17 mouse cellular contexts compared by ENCODE assay signal in the genomic region with DNA sequence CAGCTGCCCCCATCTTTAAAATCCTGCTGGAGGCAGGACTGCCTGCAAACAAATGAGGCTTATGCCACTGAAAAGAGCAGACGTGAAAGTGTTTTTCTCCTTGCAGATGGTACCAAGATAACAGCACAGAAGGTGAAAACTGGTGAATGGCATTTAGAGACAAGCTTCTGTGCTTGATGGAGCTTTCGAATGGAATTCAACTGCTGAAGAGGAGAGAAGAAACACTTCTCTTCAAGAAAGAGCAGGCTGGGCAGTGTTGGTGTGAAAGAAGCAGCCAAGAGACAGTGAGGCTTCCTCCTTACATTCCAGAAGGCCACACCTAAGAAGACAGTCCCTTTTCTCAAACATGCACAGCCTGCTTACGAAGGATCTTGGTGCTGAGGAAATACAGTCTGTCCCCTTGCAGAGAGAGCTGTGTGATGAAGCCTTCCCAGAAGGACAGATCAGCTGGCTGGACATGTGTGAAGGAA. TPM values are rescaled to one million over a fixed set of nuclear protein-coding genes. Genes with fewer than 3 reads are reported as not detected.
A peak's percentile ranks its signal among the peaks of the same experiment; 100 is the strongest.
DNase-seq lines count a peak whose midpoint lies in the region; ATAC-seq and TF ChIP-seq lines count a peak whose summit lies in the region.
"Had no signal": no experiment of that assay in that cellular context is flagged by ENCODE, and none has a peak within 500 bp of the region (broad histone marks: within the 10 kb centered on the region; RNA-seq: fewer than 3 reads in every experiment).

No protein-coding gene starts in this region.

- no peak for DNase-seq in gastrocnemius, adult 2 months
- no peak for DNase-seq in gastrocnemius, adult 18-20 months (ENCODE audit: low spot score)
- DNase-seq in neural tube, embryonic 10.5 days (ENCODE audit: extremely low spot score, low spot score) = no peak
- no peak for DNase-seq in stomach, postnatal 0 days (ENCODE audit: low spot score)
- DNase-seq: adrenal gland, postnatal 36 days; B cell, adult 2 months; cerebellum, adult 8-10 months; kidney, postnatal 14 days; lung, postnatal 4 days had no signal

- intact Hi-C loops in gastrocnemius, adult 2 months (cut with DNase I) = no loop called here

- H3K36me3 ChIP-seq in neural tube, embryonic 13.5 days = no peaks in the 10 kb centered on the region
- no peaks in the 10 kb centered on the region for H3K36me3 ChIP-seq in forebrain, embryonic 13.5 days (ENCODE audit: poor library complexity, severe bottlenecking)
- no peaks in the 10 kb centered on the region for H3K36me3 ChIP-seq in stomach, postnatal 0 days (ENCODE audit: control insufficient read depth, insufficient read depth, low read length)
- no peaks in the 10 kb centered on the region for H3K36me3 ChIP-seq in midbrain, embryonic 15.5 days (replicated peaks)
- H3K36me3 ChIP-seq: G1E had no signal

- no peaks in the 10 kb centered on the region for H3K27me3 ChIP-seq in neural tube, embryonic 13.5 days
- no peaks in the 10 kb centered on the region for H3K27me3 ChIP-seq in forebrain, embryonic 13.5 days
- H3K27me3 ChIP-seq in stomach, postnatal 0 days (ENCODE audit: control insufficient read depth, insufficient read depth, low read length) = no peaks in the 10 kb centered on the region
- H3K27me3 ChIP-seq in midbrain, embryonic 15.5 days (replicated peaks) = no peaks in the 10 kb centered on the region
- H3K27me3 ChIP-seq: CH12.LX had no signal

- H3K4me1 ChIP-seq in neural tube, embryonic 13.5 days (replicated peaks) = 0 out of 2 replicates have a peak, but pooled peaks cover 8% of the 10 kb centered on the region
- 0 out of 2 replicates have a peak, but pooled peaks cover 8% of the 10 kb centered on the region for H3K4me1 ChIP-seq in forebrain, embryonic 13.5 days
- no peaks in the 10 kb centered on the region for H3K4me1 ChIP-seq in stomach, postnatal 0 days (replicated peaks; ENCODE audit: control insufficient read depth, insufficient read depth)
- H3K4me1 ChIP-seq in midbrain, embryonic 15.5 days = no peaks in the 10 kb centered on the region

- 58% methylated on average over 3 of the region's 3 CpGs for WGBS in neural tube, embryonic 13.5 days
- WGBS in forebrain, embryonic 13.5 days = 48% methylated on average over 3 of the region's 3 CpGs
- 68% methylated on average over 3 of the region's 3 CpGs for WGBS in stomach, postnatal 0 days
- 66% methylated on average over 3 of the region's 3 CpGs for WGBS in midbrain, embryonic 15.5 days

- no peak overlapping the region for H3K9ac ChIP-seq in neural tube, embryonic 13.5 days
- H3K9ac ChIP-seq in forebrain, embryonic 13.5 days = no peak overlapping the region
- H3K9ac ChIP-seq in stomach, postnatal 0 days (ENCODE audit: low read length) = no peak overlapping the region
- H3K9ac ChIP-seq in midbrain, embryonic 15.5 days = no peak overlapping the region

- no peak overlapping the region for H3K4me2 ChIP-seq in neural tube, embryonic 13.5 days
- peak overlapping the region; percentile 7; the same call in 1 of the 2 replicates for H3K4me2 ChIP-seq in forebrain, embryonic 13.5 days
- no peak overlapping the region for H3K4me2 ChIP-seq in stomach, postnatal 0 days (replicated peaks; ENCODE audit: low read depth)
- no peak overlapping the region for H3K4me2 ChIP-seq in midbrain, embryonic 15.5 days
- H3K4me2 ChIP-seq: heart, embryonic 11.5 days had no signal

- peak overlapping the region; percentile 76 for H3K27ac ChIP-seq in gastrocnemius, adult 2 months
- H3K27ac ChIP-seq in neural tube, embryonic 13.5 days (replicated peaks) = peak overlapping the region; percentile 28; the same call in 1 of the 2 replicates
- H3K27ac ChIP-seq in forebrain, embryonic 13.5 days = peak overlapping the region; percentile 72
- H3K27ac ChIP-seq in stomach, postnatal 0 days (replicated peaks) = no peak overlapping the region
- no peak overlapping the region for H3K27ac ChIP-seq in midbrain, embryonic 15.5 days

- TF ChIP-seq EP300 in stomach, postnatal 0 days (optimal IDR thresholded peaks at IDR 0.05) = no peak

- H3K4me3 ChIP-seq in gastrocnemius, adult 2 months = no peak overlapping the region
- no peak overlapping the region for H3K4me3 ChIP-seq in neural tube, embryonic 13.5 days
- no peak overlapping the region for H3K4me3 ChIP-seq in forebrain, embryonic 13.5 days
- H3K4me3 ChIP-seq in stomach, postnatal 0 days (ENCODE audit: low read depth, low read length) = no peak overlapping the region
- no peak overlapping the region for H3K4me3 ChIP-seq in midbrain, embryonic 15.5 days

- no peak for ATAC-seq in neural tube, embryonic 13.5 days (ENCODE audit: low read depth)
- peak; percentile 89; the same call in 1 of the 2 replicates for ATAC-seq in forebrain, embryonic 13.5 days
- no peak for ATAC-seq in stomach, postnatal 0 days (ENCODE audit: low FRiP score, low TSS enrichment)
- no peak for ATAC-seq in midbrain, embryonic 15.5 days (replicated peaks)
- ATAC-seq: hindbrain, embryonic 16.5 days; Patski had no signal

- no peak for TF ChIP-seq CTCF in gastrocnemius, adult 2 months (IDR thresholded peaks at IDR 0.05)
- no peak for TF ChIP-seq CTCF in stomach, postnatal 0 days (IDR thresholded peaks at IDR 0.05; ENCODE audit: low read depth)

- no peaks in the 10 kb centered on the region for H3K9me3 ChIP-seq in neural tube, embryonic 13.5 days
- H3K9me3 ChIP-seq in forebrain, embryonic 13.5 days (replicated peaks) = no peaks in the 10 kb centered on the region
- H3K9me3 ChIP-seq in stomach, postnatal 0 days (ENCODE audit: control insufficient read depth, low read length) = no peaks in the 10 kb centered on the region
- no peaks in the 10 kb centered on the region for H3K9me3 ChIP-seq in midbrain, embryonic 15.5 days
- H3K9me3 ChIP-seq: G1E had no signal

RNA-seq across cellular contexts. Expression of a gene that starts 27.2 kb away (rescaled TPM):
- 100 to 1,000 TPM in 1 of 2 experiments, 10 to 100 TPM in 1; 82.8 to 116 TPM for total RNA-seq in gastrocnemius, adult 2 months (2021)
- total RNA-seq in gastrocnemius, adult 18-20 months (2021) = 100 to 1,000 TPM in 1 of 2 experiments, 10 to 100 TPM in 1; 96.6 to 109 TPM
- polyA plus RNA-seq in neural tube, embryonic 13.5 days (2015; fragmentation: Nextera tagmentation; extraction: Ambion mirVana) = 11.0 and 13.9 TPM in 2 replicates
- 11.1 and 13.2 TPM in 2 replicates for polyA plus RNA-seq in forebrain, embryonic 13.5 days (2015; fragmentation: Nextera tagmentation; extraction: Ambion mirVana)
- polyA plus RNA-seq in stomach, postnatal 0 days (2015; fragmentation: Nextera tagmentation; extraction: Ambion mirVana) = 2.3 and 2.6 TPM in 2 replicates
- 8.9 and 9.8 TPM in 2 replicates for polyA plus RNA-seq in midbrain, embryonic 15.5 days (2015; fragmentation: Nextera tagmentation; extraction: Ambion mirVana)
- total RNA-seq: CH12.LX had no signal

Comparison
In these comparisons a context has a peak if more than half of its experiments do, and no peak if none do; other contexts are left out.
1. H3K27ac ChIP-seq: peak in gastrocnemius, adult 2 months (single experiment), neural tube, embryonic 13.5 days (single experiment) and forebrain, embryonic 13.5 days (single experiment); none in stomach, postnatal 0 days (single experiment) and midbrain, embryonic 15.5 days (single experiment).